Mouse (Mus musculus): ENCODE data around the gene Adora1.

DNA sequence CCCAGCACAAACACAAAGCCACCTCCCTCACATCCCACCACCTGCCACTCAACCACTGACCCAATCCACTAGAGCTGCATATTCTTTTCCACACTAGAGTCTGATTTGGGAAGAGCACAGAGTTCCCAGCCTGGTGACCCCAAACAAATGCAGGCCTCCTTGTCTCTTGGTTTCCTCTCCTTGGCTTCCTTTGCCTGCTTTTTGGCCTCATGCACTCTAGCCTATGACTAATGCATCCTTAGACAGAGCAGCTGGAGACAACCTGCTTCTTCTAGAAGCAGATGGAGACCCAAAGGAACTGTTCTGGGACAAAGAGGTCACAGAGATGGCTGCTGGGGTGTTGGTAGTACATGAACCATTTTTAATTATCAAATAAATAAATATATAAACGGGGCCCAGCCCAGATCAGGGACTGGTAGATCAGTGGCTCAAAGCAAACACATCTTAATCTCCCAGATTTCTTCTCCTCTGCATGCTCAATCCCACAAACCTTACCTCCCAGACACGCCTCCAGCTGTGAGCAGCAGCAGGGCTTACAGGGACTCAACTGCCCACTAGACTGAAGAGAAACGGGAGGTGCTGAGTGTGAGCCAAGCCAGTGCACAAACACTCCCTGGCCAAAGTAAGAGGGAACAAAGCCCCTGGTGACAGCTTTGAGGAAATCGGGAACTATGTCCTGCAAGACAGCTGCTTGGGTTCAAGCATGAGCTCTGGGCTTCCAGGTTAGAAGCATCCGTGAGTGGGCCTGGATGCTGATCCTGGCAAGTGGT, 5.2 kb downstream of the Adora1 start:
- TF ChIP-seq CTCF (IDR thresholded peaks at IDR 0.05; ENCODE audit: insufficient read depth, low read length): no peak
- no peak for TF ChIP-seq POLR2A (IDR thresholded peaks at IDR 0.05; ENCODE audit: borderline replicate concordance, extremely low read depth, low read depth, low read length)
